Mouse (Mus musculus) heart, embryonic 16.5 days (tissue): ENCODE results near the gene Atad1. TPM values are rescaled to one million over a fixed set of nuclear protein-coding genes. Genes with fewer than 3 reads are reported as not detected.

Experiments
- ATAC-seq: fragments of 200-750 bp; cut with Nextera tagmentation; replicated peaks from 2 replicates; pipeline ENCODE4 v1.8.0; 2017; ENCODE audit warnings: moderate number of reproducible peaks; ENCODE audit not compliant: insufficient read depth, low FRiP score; ENCODE audit errors: extremely low read depth
- H3K27ac ChIP-seq: fragments of 300-500 bp; sonication (generic); 2 replicates; pipeline ENCODE4 v1.5.1; 2014; ENCODE audit warnings: mild to moderate bottlenecking, low read length, control low read depth, moderate library complexity
- H3K27me3 ChIP-seq: fragments of 300-500 bp; sonication (generic); 2 replicates; pipeline ENCODE4 v1.6.1; 2014; ENCODE audit warnings: low read length, mixed read lengths; ENCODE audit not compliant: control insufficient read depth, insufficient read depth
- H3K36me3 ChIP-seq: fragments of 300-500 bp; sonication (generic); 2 replicates; pipeline ENCODE4 v1.6.1; 2014; ENCODE audit not compliant: control insufficient read depth, insufficient read depth
- H3K4me1 ChIP-seq: fragments of 300-500 bp; sonication (generic); 2 replicates; pipeline ENCODE4 v1.6.1; 2014; ENCODE audit warnings: low read length, mixed read lengths; ENCODE audit not compliant: control insufficient read depth, insufficient read depth
- H3K4me2 ChIP-seq: fragments of 300-500 bp; sonication (generic); 2 replicates; pipeline ENCODE4 v1.6.1; 2014; ENCODE audit warnings: low read depth, mild to moderate bottlenecking, control low read depth, low read length
- H3K4me3 ChIP-seq: fragments of 300-500 bp; sonication (generic); 2 replicates; pipeline ENCODE4 v1.5.1; 2014; ENCODE audit warnings: mild to moderate bottlenecking, control low read depth, low read length
- H3K9ac ChIP-seq: fragments of 300-500 bp; sonication (generic); 2 replicates; pipeline ENCODE4 v1.6.1; 2014; ENCODE audit warnings: low read length, control low read depth
- H3K9me3 ChIP-seq: fragments of 300-500 bp; sonication (generic); replicated peaks from 2 replicates; pipeline ENCODE4 v1.6.1; 2016; ENCODE audit warnings: low read length; ENCODE audit not compliant: control insufficient read depth
- WGBS: fragments of 180-500 bp; shearing (Covaris S2); extraction: QIAGEN DNeasy Blood & Tissue Kit; methylation state at CpG from one replicate; pipeline ENCODE4 v1.1.7; 2014; 5-methylcytosine and 5-hydroxymethylcytosine counted together
- polyA plus RNA-seq: library from polyadenylated mRNA; unstranded; fragments of >200 nt; fragmentation: Nextera tagmentation; extraction: Ambion mirVana; gene quantifications from 2 replicates; pipeline ENCODE4 v1.2.1, GENCODE M21; 2015

Gene Atad1
- polyA plus RNA-seq, 1 experiment from 2014 or later = 64.7 TPM

- peaks cover 6% of the 10 kb centered on the region for H3K4me1 ChIP-seq
- H3K4me2 ChIP-seq = peak overlapping the region; percentile 98; the same call in 1 of the 2 replicates
- no peak for ATAC-seq
- no peak overlapping the region for H3K27ac ChIP-seq
- WGBS = 36% methylated on average over 15 of the region's 15 CpGs
- H3K9me3 ChIP-seq = no peaks in the 10 kb centered on the region
- no peaks in the 10 kb centered on the region for H3K27me3 ChIP-seq
- H3K4me3 ChIP-seq = no peak overlapping the region
- H3K9ac ChIP-seq = no peak overlapping the region
- H3K36me3 ChIP-seq = no peaks in the 10 kb centered on the region
Observed at GRCm38 (mm10) chr19:32754188-32755000, 14.8 kb upstream of the Atad1 start.

- H3K9ac ChIP-seq = no peak overlapping the region
- no peaks in the 10 kb centered on the region for H3K36me3 ChIP-seq
- peaks cover 6% of the 10 kb centered on the region for H3K4me1 ChIP-seq
- no peaks in the 10 kb centered on the region for H3K9me3 ChIP-seq
- H3K4me3 ChIP-seq = no peak overlapping the region
- WGBS = 87% methylated on average over 3 of the region's 3 CpGs
- no peak overlapping the region for H3K4me2 ChIP-seq
- no peak for ATAC-seq
- no peak overlapping the region for H3K27ac ChIP-seq
- no peaks in the 10 kb centered on the region for H3K27me3 ChIP-seq
Observed at GRCm38 (mm10) chr19:32753386-32753785, 13.8 kb upstream of the Atad1 start.

GRCm38 (mm10) chr19:32752357-32752756, 12.8 kb upstream of the Atad1 start:
- no peak overlapping the region for H3K4me3 ChIP-seq
- H3K36me3 ChIP-seq = no peaks in the 10 kb centered on the region
- no peak overlapping the region for H3K9ac ChIP-seq
- no peaks in the 10 kb centered on the region for H3K27me3 ChIP-seq
- peaks cover 6% of the 10 kb centered on the region for H3K4me1 ChIP-seq
- no peaks in the 10 kb centered on the region for H3K9me3 ChIP-seq
- ATAC-seq = no peak
- no peak overlapping the region for H3K27ac ChIP-seq
- H3K4me2 ChIP-seq = no peak overlapping the region
- 84% methylated on average over 6 of the region's 6 CpGs for WGBS

GRCm38 (mm10) chr19:32749425-32749824, 9.8 kb upstream of the Atad1 start:
- Histone ChIP-seq H3K36me3 (no peaks in the 10 kb centered on the region), H3K27me3 (no peaks in the 10 kb centered on the region), H3K9me3 (no peaks in the 10 kb centered on the region), H3K4me3 (no peak overlapping the region), H3K27ac (no peak overlapping the region), H3K4me1 (no peaks in the 10 kb centered on the region), H3K4me2 (no peak overlapping the region), H3K9ac (no peak overlapping the region)
- ATAC-seq = no peak
- 14% methylated on average over 6 of the region's 6 CpGs for WGBS

- peak overlapping the region; percentile 42; the same call in 1 of the 2 replicates for H3K27ac ChIP-seq
- no peaks in the 10 kb centered on the region for H3K4me1 ChIP-seq
- 80% methylated on average over 4 of the region's 4 CpGs for WGBS
- H3K9ac ChIP-seq = no peak overlapping the region
- H3K4me3 ChIP-seq = no peak overlapping the region
- H3K9me3 ChIP-seq = no peaks in the 10 kb centered on the region
- no peak overlapping the region for H3K4me2 ChIP-seq
- H3K36me3 ChIP-seq = no peaks in the 10 kb centered on the region
- ATAC-seq = peak; percentile 28; the same call in 1 of the 2 replicates
- no peaks in the 10 kb centered on the region for H3K27me3 ChIP-seq
Observed at GRCm38 (mm10) chr19:32740641-32741345, 1.2 kb upstream of the Atad1 start.

- 71% methylated on average over 7 of the region's 7 CpGs for WGBS
Observed at GRCm38 (mm10) chr19:32737844-32738243, 1.7 kb downstream of the Atad1 start.

GRCm38 (mm10) chr19:32732922-32733321, 6.7 kb downstream of the Atad1 start:
- no peak for ATAC-seq
- H3K9ac ChIP-seq = no peak overlapping the region

More at GRCm38 (mm10) chr19:32737844-32738243, 1.7 kb downstream of the Atad1 start:
- no peak overlapping the region for H3K9ac ChIP-seq
- ATAC-seq = no peak
- no peak overlapping the region for H3K4me3 ChIP-seq
- H3K9me3 ChIP-seq = no peaks in the 10 kb centered on the region
- H3K27me3 ChIP-seq = no peaks in the 10 kb centered on the region
- H3K36me3 ChIP-seq = no peaks in the 10 kb centered on the region
- no peaks in the 10 kb centered on the region for H3K4me1 ChIP-seq
- H3K4me2 ChIP-seq = no peak overlapping the region
- no peak overlapping the region for H3K27ac ChIP-seq

GRCm38 (mm10) chr19:32729785-32730184, 9.8 kb downstream of the Atad1 start:
- 86% methylated on average over 4 of the region's 4 CpGs for WGBS

More at GRCm38 (mm10) chr19:32732922-32733321, 6.7 kb downstream of the Atad1 start:
- Histone ChIP-seq H3K27ac (no peak overlapping the region), H3K36me3 (no peaks in the 10 kb centered on the region), H3K4me1 (no peaks in the 10 kb centered on the region), H3K27me3 (no peaks in the 10 kb centered on the region), H3K9me3 (no peaks in the 10 kb centered on the region), H3K4me3 (no peak overlapping the region), H3K4me2 (no peak overlapping the region)

More at GRCm38 (mm10) chr19:32729785-32730184, 9.8 kb downstream of the Atad1 start:
- no peak for ATAC-seq
- H3K27ac ChIP-seq = no peak overlapping the region
- no peaks in the 10 kb centered on the region for H3K9me3 ChIP-seq
- H3K36me3 ChIP-seq = no peaks in the 10 kb centered on the region
- H3K4me2 ChIP-seq = no peak overlapping the region
- no peak overlapping the region for H3K9ac ChIP-seq
- no peak overlapping the region for H3K4me3 ChIP-seq
- H3K27me3 ChIP-seq = peaks cover 8% of the 10 kb centered on the region
- H3K4me1 ChIP-seq = peaks cover 5% of the 10 kb centered on the region; the same call in 1 of the 2 replicates
